Mouse (Mus musculus) myocyte (in vitro differentiated cells): ENCODE measurements around the gene Nlrp6. TPM values are rescaled to one million over a fixed set of nuclear protein-coding genes. Genes with fewer than 3 reads are reported as not detected.

Source experiments
- H3K27me3 ChIP-seq: one replicate; pipeline ENCODE4 v1.6.1; 2011; ENCODE audit not compliant: control insufficient read depth, insufficient read depth, insufficient read length
- H3K36me3 ChIP-seq: one replicate; pipeline ENCODE4 v1.6.1; 2011; ENCODE audit not compliant: control insufficient read depth, insufficient read depth
- H3K4me2 ChIP-seq: one replicate; pipeline ENCODE4 v1.6.1; 2011; ENCODE audit warnings: low read depth, control low read depth
- H3K4me3 ChIP-seq: one replicate; pipeline ENCODE4 v1.5.1; 2011; ENCODE audit warnings: mild to moderate bottlenecking, control low read depth, moderate library complexity
- H3K79me2 ChIP-seq: one replicate; pipeline ENCODE4 v1.6.1; 2011; ENCODE audit not compliant: control insufficient read depth, insufficient read depth
- H3ac ChIP-seq: one replicate; pipeline ENCODE4 v1.6.1; 2011; ENCODE audit not compliant: control insufficient read depth, insufficient read length
- CEBPB ChIP-seq: IDR thresholded peaks from 2 replicates; pipeline ENCODE4 v1.6.1; 2011; ENCODE audit warnings: mild to moderate bottlenecking, moderate library complexity; ENCODE audit not compliant: poor library complexity, insufficient read depth, severe bottlenecking
- E2F4 ChIP-seq: IDR thresholded peaks from one replicate; pipeline ENCODE4 v1.6.1; 2011; ENCODE audit warnings: mild to moderate bottlenecking, control low read depth, moderate library complexity; ENCODE audit not compliant: insufficient read depth
- MAX ChIP-seq: IDR thresholded peaks from one replicate; pipeline ENCODE4 v1.6.1; 2011; ENCODE audit warnings: low read depth, mild to moderate bottlenecking, control low read depth
- MYOD1 ChIP-seq, 3 experiments: IDR thresholded peaks; one replicate each; pipeline ENCODE4 v1.6.1; 2011; ENCODE audit warnings: control low read depth in 2 of 3, low read depth in 2 of 3, mild to moderate bottlenecking in 2 of 3, moderate library complexity in 1 of 3; ENCODE audit not compliant: insufficient read length in 2 of 3, control insufficient read depth in 1 of 3
- MYOG ChIP-seq, 3 experiments: IDR thresholded peaks; one replicate each; pipeline ENCODE4 v1.6.1; 2011; ENCODE audit warnings: control low read depth in 2 of 3, low read depth in 2 of 3, mild to moderate bottlenecking in 2 of 3; ENCODE audit not compliant: insufficient read length in 2 of 3, control insufficient read depth in 1 of 3, insufficient read depth in 1 of 3
- POLR2A ChIP-seq: IDR thresholded peaks from one replicate; pipeline ENCODE4 v1.6.1; 2011; ENCODE audit warnings: low read depth, mild to moderate bottlenecking, control low read depth, moderate library complexity; ENCODE audit not compliant: insufficient read length
- POLR2AphosphoS2 ChIP-seq: IDR thresholded peaks from one replicate; pipeline ENCODE4 v1.6.1; 2011; ENCODE audit warnings: low read depth, control low read depth; ENCODE audit not compliant: insufficient read length
- REST ChIP-seq: IDR thresholded peaks from one replicate; pipeline ENCODE4 v1.6.1; 2011; ENCODE audit warnings: mild to moderate bottlenecking, control low read depth, moderate library complexity; ENCODE audit not compliant: insufficient read depth, insufficient read length
- SRF ChIP-seq: IDR thresholded peaks from one replicate; pipeline ENCODE4 v1.6.1; 2011; ENCODE audit warnings: low read depth; ENCODE audit not compliant: control insufficient read depth, insufficient read length
- TCF12 ChIP-seq: IDR thresholded peaks from one replicate; pipeline ENCODE4 v1.6.1; 2011; ENCODE audit warnings: mild to moderate bottlenecking, control low read depth; ENCODE audit not compliant: poor library complexity, insufficient read depth, severe bottlenecking
- TCF3 ChIP-seq: IDR thresholded peaks from one replicate; pipeline ENCODE4 v1.6.1; 2011; ENCODE audit warnings: low read depth, control low read depth; ENCODE audit not compliant: insufficient read length
- USF1 ChIP-seq: IDR thresholded peaks from one replicate; pipeline ENCODE4 v1.6.1; 2011; ENCODE audit warnings: low read depth, mild to moderate bottlenecking, control low read depth, moderate library complexity
- polyA plus RNA-seq: library from polyadenylated mRNA; unstranded; fragments of >200 nt; fragmentation: generic; extraction: Trizol; gene quantifications from one replicate; pipeline ENCODE4 v1.2.1, GENCODE M21; 2012; ENCODE audit warnings: missing spikeins

Gene Nlrp6
- polyA plus RNA-seq: 0.01 TPM

DNA sequence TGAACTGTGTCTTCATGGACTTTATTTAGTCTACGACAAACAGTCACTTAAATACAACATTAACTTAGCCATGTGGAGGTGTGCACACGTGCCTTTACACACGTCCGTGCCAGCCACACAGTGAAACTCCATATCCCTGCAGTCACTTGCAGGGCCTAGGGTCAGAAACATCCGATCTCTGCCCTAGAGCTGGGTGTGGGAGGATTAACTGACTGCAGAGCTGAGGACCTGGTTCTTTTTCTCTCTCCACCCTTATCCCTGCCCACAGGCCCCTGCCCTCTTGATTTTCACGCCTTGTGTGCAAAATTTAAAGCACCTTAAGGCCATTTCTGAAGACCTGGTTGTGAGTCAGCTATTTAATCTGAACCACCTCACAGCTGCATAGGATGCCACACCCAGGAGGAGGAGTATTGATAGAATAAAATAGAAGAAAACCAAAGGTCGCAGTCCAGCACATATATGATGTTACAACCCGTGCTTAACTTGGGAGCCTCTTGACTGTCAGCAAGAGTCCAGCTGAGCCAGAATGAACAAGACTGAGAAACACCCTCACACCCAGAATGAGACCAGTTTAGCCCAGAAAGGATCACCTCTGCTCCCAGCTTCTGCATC is at the start of gene Nlrp6:
TSS of gene Nlrp6 (plus strand) at position 485 of the 612 bp plus-strand sequence.
- peaks cover 48% of the 10 kb centered on the region for H3K27me3 ChIP-seq
- TF ChIP-seq REST (no peak), MAX (no peak), TCF3 (no peak), POLR2A (no peak), MYOG (IDR thresholded peaks at IDR 0.05; ENCODE audit: control insufficient read depth in 1 of 3, insufficient read depth in 1 of 3, insufficient read length in 2 of 3, low read depth in 2 of 3) (no peak), USF1 (no peak), SRF (no peak), TCF12 (no peak), E2F4 (no peak), MYOD1 (IDR thresholded peaks at IDR 0.05; ENCODE audit: control insufficient read depth in 1 of 3, insufficient read length in 2 of 3, low read depth in 2 of 3) (no peak), CEBPB (no peak)
- H3K36me3 ChIP-seq: no peaks in the 10 kb centered on the region
- no peak within 1 kb of the TSS for H3K4me2 ChIP-seq
- H3ac ChIP-seq: no peak within 1 kb of the TSS
- H3K79me2 ChIP-seq: no peaks in the 10 kb centered on the region
- H3K4me3 ChIP-seq: no peak within 1 kb of the TSS

GRCm38 (mm10) chr7:140874224-140874623 is 46.5 kb upstream of the Nlrp6 start:
- Histone ChIP-seq H3ac (no peak overlapping the region), H3K4me3 (no peak overlapping the region), H3K79me2 (no peaks in the 10 kb centered on the region), H3K27me3 (no peaks in the 10 kb centered on the region), H3K36me3 (peaks cover 16% of the 10 kb centered on the region), H3K4me2 (no peak overlapping the region)
- TF ChIP-seq SRF (no peak), REST (no peak), POLR2A (no peak), POLR2AphosphoS2 (no peak), USF1 (no peak), MAX (no peak), CEBPB (no peak), MYOD1 (IDR thresholded peaks at IDR 0.05; ENCODE audit: control insufficient read depth in 1 of 3, insufficient read length in 2 of 3, low read depth in 2 of 3) (no peak), E2F4 (no peak), TCF3 (no peak), MYOG (IDR thresholded peaks at IDR 0.05; ENCODE audit: control insufficient read depth in 1 of 3, insufficient read depth in 1 of 3, insufficient read length in 2 of 3, low read depth in 2 of 3) (no peak), TCF12 (no peak)

DNA sequence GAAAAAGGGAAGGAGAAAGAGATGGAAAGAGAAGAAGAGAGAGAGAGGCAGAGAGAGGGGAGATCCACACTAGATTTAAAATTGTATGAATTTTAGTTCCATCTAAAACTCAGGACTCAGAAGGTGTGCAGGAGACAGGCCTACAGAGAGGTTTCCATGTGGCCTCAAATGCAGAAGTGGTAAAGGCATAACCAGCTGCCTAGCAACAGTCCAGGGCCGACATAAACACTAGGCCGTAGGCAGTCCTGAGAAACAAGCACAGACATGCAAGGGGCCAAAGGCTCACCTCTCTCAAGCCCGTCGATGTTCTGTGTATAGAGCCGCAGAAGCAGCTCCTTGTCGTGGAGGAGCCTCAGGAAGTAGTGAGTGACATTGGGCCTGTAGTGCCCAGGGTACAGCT is 43.3 kb upstream of the Nlrp6 start:
- Histone ChIP-seq H3K27me3 (no peaks in the 10 kb centered on the region), H3ac (no peak overlapping the region), H3K36me3 (peaks cover 7% of the 10 kb centered on the region), H3K79me2 (peaks cover 1% of the 10 kb centered on the region), H3K4me2 (no peak overlapping the region), H3K4me3 (no peak overlapping the region)
- TF ChIP-seq USF1 (no peak), SRF (no peak), POLR2A (no peak), REST (no peak), TCF3 (no peak), MAX (no peak)

DNA sequence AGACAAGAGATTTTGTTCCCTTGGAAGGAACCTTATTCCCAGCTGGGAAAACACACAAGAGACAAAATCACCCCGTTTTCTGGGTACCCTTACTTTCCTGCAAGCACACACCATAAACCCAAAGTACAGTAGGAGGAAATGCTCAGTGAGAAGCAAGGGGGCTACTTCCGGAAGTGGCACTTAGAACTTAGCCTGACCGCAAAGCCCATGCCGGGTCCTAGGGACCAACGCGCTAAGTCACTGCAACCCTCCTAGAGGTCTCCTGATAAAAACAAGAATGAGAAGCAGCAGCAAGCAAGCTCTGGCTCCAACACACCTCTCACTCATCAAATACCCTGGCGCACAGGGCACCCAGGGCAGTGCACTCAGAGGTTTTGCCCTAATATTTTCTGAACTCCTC is 41.3 kb upstream of the Nlrp6 start:
- Histone ChIP-seq H3K36me3 (peaks cover 7% of the 10 kb centered on the region), H3K79me2 (peaks cover 21% of the 10 kb centered on the region), H3K4me2 (no peak overlapping the region), H3ac (no peak overlapping the region), H3K27me3 (no peaks in the 10 kb centered on the region), H3K4me3 (no peak overlapping the region)
- no peak for TF ChIP-seq USF1
- no peak for TF ChIP-seq E2F4

DNA sequence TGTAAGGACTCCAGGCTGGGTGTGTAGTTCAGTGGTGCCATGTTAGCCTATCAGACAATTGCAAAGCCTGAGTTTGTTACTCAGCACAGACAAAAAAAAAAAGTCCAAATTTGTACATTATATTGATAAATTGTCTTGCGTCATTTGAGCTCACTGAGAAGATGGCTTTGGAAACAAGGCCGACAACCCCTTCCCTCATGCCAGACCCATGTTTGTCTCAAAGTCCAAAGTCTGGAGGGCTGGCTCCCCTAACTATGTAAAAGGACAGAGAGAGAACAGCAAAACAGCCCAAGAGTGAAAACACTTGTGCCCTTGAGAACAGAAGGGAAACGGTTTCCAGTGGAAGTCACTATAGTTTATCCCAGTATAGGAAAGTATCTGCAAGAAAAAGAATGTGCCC is 40.3 kb upstream of the Nlrp6 start:
- Histone ChIP-seq H3K27me3 (no peaks in the 10 kb centered on the region), H3K79me2 (peaks cover 30% of the 10 kb centered on the region), H3K4me3 (no peak overlapping the region), H3K36me3 (peaks cover 3% of the 10 kb centered on the region), H3K4me2 (peak overlapping the region; percentile 99), H3ac (no peak overlapping the region)
- TF ChIP-seq REST (no peak), MYOG (IDR thresholded peaks at IDR 0.05; ENCODE audit: control insufficient read depth in 1 of 3, insufficient read depth in 1 of 3, insufficient read length in 2 of 3, low read depth in 2 of 3) (no peak), POLR2A (no peak), TCF3 (no peak), CEBPB (no peak), USF1 (no peak), TCF12 (no peak), MAX (no peak)
